Mouse (Mus musculus): ENCODE measurements around the gene Pus10.
A peak's percentile ranks its signal among the peaks of the same experiment; 100 is the strongest.

GRCm38 (mm10) chr11:23630664-23631063 is 34.8 kb upstream of the Pus10 start:
- TF ChIP-seq CTCF (IDR thresholded peaks at IDR 0.05), result peak; percentile 34
- no peak for TF ChIP-seq EP300 (IDR thresholded peaks at IDR 0.05)
